Mouse (Mus musculus): Measurements from ENCODE around the gene Gm1110. TPM values are rescaled to one million over a fixed set of nuclear protein-coding genes. Genes with fewer than 3 reads are reported as not detected.
"Not testable (repeated sequence)": the region's sequence is repeated elsewhere in the genome, so short reads cannot be mapped to it uniquely, and the experiment has no call there.

The Gm1110 gene
- not detected for total RNA-seq (2021)

GRCm38 (mm10) chr9:26922909-26923526, at the start of gene Gm1110:
TSS of gene Gm1110 (minus strand) at chr9:26923111.
- DNase-seq (ENCODE audit: low spot score in 2 of 2): no peak
- intact Hi-C loops (cut with DNase I): no loop called here

GRCm38 (mm10) chr9:26947790-26948189, 24.9 kb upstream of the Gm1110 start:
- intact Hi-C loops (cut with DNase I): no loop called here
- DNase-seq (ENCODE audit: low spot score in 2 of 2): no peak

- intact Hi-C loops (cut with DNase I): no loop called here
- DNase-seq (ENCODE audit: low spot score in 2 of 2): no peak
Observed at GRCm38 (mm10) chr9:26924146-26924545, 1.2 kb upstream of the Gm1110 start.

DNA sequence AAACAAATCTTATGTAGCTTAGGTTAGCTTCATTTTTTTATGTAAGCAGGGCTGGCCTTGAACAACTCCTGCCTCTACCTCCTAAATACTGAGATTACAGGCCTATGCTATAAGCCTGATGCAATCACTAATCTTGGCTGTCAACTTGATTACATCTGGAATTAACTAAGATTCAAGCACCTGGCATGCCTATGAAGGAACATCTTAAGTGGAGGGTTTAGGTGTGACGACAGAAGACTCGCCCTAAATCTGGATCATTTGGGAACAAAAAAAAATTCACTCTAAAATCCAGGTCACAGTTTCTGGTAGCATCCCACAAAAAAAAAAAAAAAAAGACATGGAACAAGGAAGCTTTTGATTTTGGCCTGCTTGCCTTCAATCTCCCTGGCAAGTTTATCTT, 3.1 kb downstream of the Gm1110 start:
- intact Hi-C loops (cut with DNase I): no loop called here

GRCm38 (mm10) chr9:26913150-26913549, 9.8 kb downstream of the Gm1110 start:
- intact Hi-C loops (cut with DNase I): no loop called here
- no peak for DNase-seq (ENCODE audit: low spot score in 2 of 2)

More for the DNA sequence above, 3.1 kb downstream of the Gm1110 start:
- DNase-seq (ENCODE audit: low spot score in 2 of 2): no peak

- DNase-seq (ENCODE audit: low spot score in 2 of 2): no peak
- intact Hi-C loops (cut with DNase I): no loop called here
Observed at GRCm38 (mm10) chr9:26911251-26911650, 11.7 kb downstream of the Gm1110 start.

DNA sequence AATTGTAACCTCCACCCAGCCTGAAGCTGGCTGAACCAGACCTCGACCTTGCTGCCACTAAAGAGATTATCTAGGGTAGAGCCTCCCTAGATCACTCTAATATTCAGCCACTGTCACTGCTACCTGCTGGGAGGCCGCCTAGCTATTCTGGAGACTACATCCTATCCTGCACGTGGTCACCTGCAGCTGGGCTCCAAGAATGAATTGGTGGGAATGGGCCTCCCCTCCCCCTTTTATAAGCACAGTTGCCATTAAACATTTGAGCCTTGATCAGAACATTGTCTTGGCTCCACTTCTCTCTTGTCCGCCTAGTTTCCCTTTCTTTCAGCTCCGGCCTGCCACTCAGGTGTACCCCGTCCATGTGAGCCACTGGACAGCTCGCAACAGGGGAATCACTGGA, 53.1 kb downstream of the Gm1110 start:
- DNase-seq (ENCODE audit: low spot score in 2 of 2); intact Hi-C loops (cut with DNase I): not testable (repeated sequence)

GRCm38 (mm10) chr9:26860751-26861150, 62.2 kb downstream of the Gm1110 start, which contains the start of gene Glb1l3:
TSS of gene Glb1l3 (minus strand) at chr9:26860890.
- intact Hi-C loops (cut with DNase I): no loop called here
- no peak for DNase-seq (ENCODE audit: low spot score in 2 of 2)

DNA sequence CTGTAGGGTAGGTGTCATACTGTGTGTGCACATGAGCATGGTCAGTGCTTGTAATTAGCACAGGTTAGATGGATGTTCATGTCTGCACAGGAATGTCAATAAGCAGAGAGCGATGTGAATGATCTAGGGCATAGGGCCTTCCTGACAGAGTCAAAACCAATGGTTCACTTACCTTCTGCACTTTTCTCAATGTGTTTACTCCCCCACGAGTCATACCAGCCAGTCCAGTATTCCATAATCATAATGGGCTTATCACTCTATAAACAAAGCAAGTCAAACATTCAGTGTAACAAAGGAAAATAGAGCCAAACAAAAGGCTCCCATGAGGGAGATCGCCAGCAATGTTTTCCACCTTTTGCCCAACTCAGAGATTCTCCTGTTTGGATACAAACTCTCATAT, 91.8 kb downstream of the Gm1110 start:
- intact Hi-C loops (cut with DNase I): no loop called here
- DNase-seq (ENCODE audit: low spot score in 2 of 2): no peak

Other genes with a start within 250 kb of the Gm1110 start
- 100 to 1,000 TPM; 208 to 226 TPM for gene B3gat1, start 189.4 kb downstream of the Gm1110 start, total RNA-seq (2021)
- under 1 TPM; 0.18 to 0.62 TPM for gene Glb1l2, start 116.6 kb downstream of the Gm1110 start, total RNA-seq (2021)
- not detected for gene Glb1l3, start 62.2 kb downstream of the Gm1110 start, total RNA-seq (2021)
- gene Acad8, start 76.5 kb upstream of the Gm1110 start, total RNA-seq (2021): 10 to 100 TPM; 28.9 to 35.1 TPM
- gene Thyn1, start 76.6 kb upstream of the Gm1110 start, total RNA-seq (2021): 10 to 100 TPM; 61.8 to 62.2 TPM
- 100 to 1,000 TPM; 100 to 101 TPM for gene Vps26b, start 107.0 kb upstream of the Gm1110 start, total RNA-seq (2021)
- 10 to 100 TPM; 15.5 to 17.8 TPM for gene Ncapd3, start 107.1 kb upstream of the Gm1110 start, total RNA-seq (2021)
- 10 to 100 TPM; 30.7 to 33.4 TPM for gene Jam3, start 232.3 kb upstream of the Gm1110 start, total RNA-seq (2021)